Mouse (Mus musculus) E14TG2a.4 (cell line): ENCODE data around the gene Wdr78.

ENCODE experiments used
- CTCF ChIP-seq: conservative IDR thresholded peaks from 2 replicates; pipeline ENCODE4 v1.5.1; 2014; ENCODE audit warnings: low read length
- NANOG ChIP-seq: IDR thresholded peaks from 2 replicates; pipeline ENCODE4 v1.6.1; 2014; ENCODE audit warnings: borderline replicate concordance, low read length, mixed read lengths
- POU5F1 ChIP-seq: IDR thresholded peaks from 2 replicates; pipeline ENCODE4 v1.6.1; 2014; ENCODE audit warnings: low read length, borderline replicate concordance

DNA sequence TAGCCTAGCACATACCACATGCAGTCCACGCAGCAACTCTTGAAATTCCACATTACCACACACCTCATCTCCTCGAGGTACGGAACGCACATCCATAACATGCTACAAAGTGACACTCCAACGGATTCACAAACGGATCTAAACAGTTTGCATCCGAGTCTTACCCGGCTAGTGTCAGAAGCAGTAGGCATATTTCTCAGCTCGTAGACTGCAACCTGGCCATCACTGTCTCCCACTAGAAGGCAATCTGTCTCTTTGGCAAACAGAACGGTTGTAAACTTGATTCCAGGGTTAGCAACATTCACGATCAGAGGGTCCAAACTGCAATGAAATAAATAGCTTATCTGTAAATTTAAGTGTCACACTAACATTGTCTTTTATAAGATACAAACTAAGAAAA lies 66.3 kb downstream of the Wdr78 start:
- no peak for TF ChIP-seq NANOG
- no peak for TF ChIP-seq CTCF
- TF ChIP-seq POU5F1 = no peak
